In genomic region chr7:45509181-45509882, GRCm38 (mm10) we compare ENCODE assay signal across 7 mouse cellular contexts. TPM values are rescaled to one million over a fixed set of nuclear protein-coding genes. Genes with fewer than 3 reads are reported as not detected.
DNase-seq lines count a peak whose midpoint lies in the region; ATAC-seq and TF ChIP-seq lines count a peak whose summit lies in the region.

No protein-coding gene starts in this region.

- 28% methylated on average over 19 of the region's 19 CpGs for WGBS in limb, embryonic 13.5 days
- 5% methylated on average over 19 of the region's 19 CpGs for WGBS in small intestine, adult 2 months

- H3K27me3 ChIP-seq in erythroblast, embryonic 14.5 days (ENCODE audit: control insufficient read depth): no peaks in the 10 kb centered on the region
- no peaks in the 10 kb centered on the region for H3K27me3 ChIP-seq in limb, embryonic 13.5 days
- H3K27me3 ChIP-seq in small intestine, adult 2 months (ENCODE audit: control insufficient read depth, insufficient read depth, low read length): no peaks in the 10 kb centered on the region

- H3K4me2 ChIP-seq in limb, embryonic 13.5 days (replicated peaks): peak overlapping the region; percentile 96

- no peak for TF ChIP-seq CTCF in small intestine, adult 2 months (IDR thresholded peaks at IDR 0.05; ENCODE audit: extremely low read depth, insufficient read length, insufficient replicate concordance, low read depth, low read length)

- H3K4me1 ChIP-seq in erythroblast, embryonic 14.5 days (ENCODE audit: control insufficient read depth): peaks cover 64% of the 10 kb centered on the region
- peaks cover 22% of the 10 kb centered on the region for H3K4me1 ChIP-seq in limb, embryonic 13.5 days
- peaks cover 10% of the 10 kb centered on the region; the same call in 1 of the 2 replicates for H3K4me1 ChIP-seq in small intestine, adult 2 months (ENCODE audit: control insufficient read depth, insufficient read depth, insufficient read length, low read length)

- H3K9ac ChIP-seq in limb, embryonic 13.5 days: peak overlapping the region; percentile 87

- peak overlapping the region; percentile 79 for H3K4me3 ChIP-seq in erythroblast, embryonic 14.5 days (replicated peaks)
- H3K4me3 ChIP-seq in limb, embryonic 13.5 days: peak overlapping the region; percentile 65
- H3K4me3 ChIP-seq in small intestine, adult 2 months (ENCODE audit: low read depth, low read length): peak overlapping the region; percentile 82

- no peaks in the 10 kb centered on the region for H3K9me3 ChIP-seq in erythroblast, embryonic 14.5 days (ENCODE audit: control insufficient read depth, low read length)
- H3K9me3 ChIP-seq in limb, embryonic 13.5 days: no peaks in the 10 kb centered on the region

- no peak for TF ChIP-seq POLR2A in small intestine, adult 2 months (IDR thresholded peaks at IDR 0.05; ENCODE audit: low read depth, low read length)

- peak overlapping the region; percentile 86 for H3K27ac ChIP-seq in limb, embryonic 13.5 days
- peak overlapping the region; percentile 72 for H3K27ac ChIP-seq in small intestine, adult 2 months (ENCODE audit: insufficient read depth, low read depth, low read length)

- no peak for ATAC-seq in limb, embryonic 13.5 days (ENCODE audit: low FRiP score, low read depth)

- H3K36me3 ChIP-seq in erythroblast, embryonic 14.5 days (ENCODE audit: control insufficient read depth): peaks cover 52% of the 10 kb centered on the region
- peaks cover 36% of the 10 kb centered on the region for H3K36me3 ChIP-seq in limb, embryonic 13.5 days
- H3K36me3 ChIP-seq in small intestine, adult 2 months (ENCODE audit: control insufficient read depth, insufficient read depth, low read length): peaks cover 10% of the 10 kb centered on the region

- peak; percentile 48 to 56 for DNase-seq in spleen, postnatal 10 days (ENCODE audit: low spot score in 2 of 2)
- no peak for DNase-seq in spleen, adult 12 weeks (ENCODE audit: low spot score)
- no peak for DNase-seq in adrenal gland, adult 2 months
- no peak for DNase-seq in left cerebral cortex, adult 11 months (ENCODE audit: low spot score)

RNA-seq across cellular contexts. Expression of gene Nucb1, which starts 0.9 kb away (rescaled TPM):
- 54.7 and 66.6 TPM in 2 replicates for polyA plus RNA-seq in erythroblast, embryonic 14.5 days (2012)
- 215 TPM in 2 replicates for polyA plus RNA-seq in limb, embryonic 13.5 days (2015; fragmentation: Nextera tagmentation; extraction: Ambion mirVana)
- polyA plus RNA-seq in small intestine, adult 2 months (2012; rRNA removed): 143 and 456 TPM in 2 replicates
- 100 to 1,000 TPM; 280 to 286 TPM for total RNA-seq in adrenal gland, adult 2 months (2021)
- polyA plus RNA-seq in adrenal gland, adult 2 months (2012; rRNA removed): 594 and 643 TPM in 2 replicates

RNA-seq across cellular contexts. Expression of gene Ppp1r15a, which starts 16.7 kb away (rescaled TPM):
- 543 and 840 TPM in 2 replicates for polyA plus RNA-seq in erythroblast, embryonic 14.5 days (2012)
- polyA plus RNA-seq in limb, embryonic 13.5 days (2015; fragmentation: Nextera tagmentation; extraction: Ambion mirVana): 27.5 and 28.8 TPM in 2 replicates
- polyA plus RNA-seq in small intestine, adult 2 months (2012; rRNA removed): 15.3 and 15.9 TPM in 2 replicates
- total RNA-seq in adrenal gland, adult 2 months (2021): 10 to 100 TPM; 49.0 to 57.8 TPM
- 49.5 and 49.7 TPM in 2 replicates for polyA plus RNA-seq in adrenal gland, adult 2 months (2012; rRNA removed)

RNA-seq across cellular contexts. Expression of gene Plekha4, which starts 16.8 kb away (rescaled TPM):
- polyA plus RNA-seq in erythroblast, embryonic 14.5 days (2012): 0.42 and 1.0 TPM in 2 replicates
- polyA plus RNA-seq in limb, embryonic 13.5 days (2015; fragmentation: Nextera tagmentation; extraction: Ambion mirVana): 3.3 and 4.9 TPM in 2 replicates
- 4.7 and 4.9 TPM in 2 replicates for polyA plus RNA-seq in small intestine, adult 2 months (2012; rRNA removed)
- total RNA-seq in adrenal gland, adult 2 months (2021): 1 to 10 TPM; 3.0 to 5.9 TPM
- 9.8 and 15.6 TPM in 2 replicates for polyA plus RNA-seq in adrenal gland, adult 2 months (2012; rRNA removed)

RNA-seq across cellular contexts. Expression of gene Dhdh, which starts 20.7 kb away (rescaled TPM):
- polyA plus RNA-seq in erythroblast, embryonic 14.5 days (2012): 0.01 and 0.02 TPM in 2 replicates
- polyA plus RNA-seq in limb, embryonic 13.5 days (2015; fragmentation: Nextera tagmentation; extraction: Ambion mirVana): 2.9 and 4.0 TPM in 2 replicates
- 0.34 and 0.41 TPM in 2 replicates for polyA plus RNA-seq in small intestine, adult 2 months (2012; rRNA removed)
- 10 to 100 TPM; 55.4 to 71.1 TPM for total RNA-seq in adrenal gland, adult 2 months (2021)
- polyA plus RNA-seq in adrenal gland, adult 2 months (2012; rRNA removed): 17.6 and 21.4 TPM in 2 replicates

RNA-seq across cellular contexts. Expression of gene Gm45808, which starts 22.7 kb away (rescaled TPM):
- not detected in 2 replicates for polyA plus RNA-seq in erythroblast, embryonic 14.5 days (2012)
- not detected in 2 replicates for polyA plus RNA-seq in limb, embryonic 13.5 days (2015; fragmentation: Nextera tagmentation; extraction: Ambion mirVana)
- polyA plus RNA-seq in small intestine, adult 2 months (2012; rRNA removed): 0.23 TPM in 1 of 2 replicates, not detected in the other
- 10 to 100 TPM in 1 of 2 experiments, 1 to 10 TPM in 1; 2.2 to 33.5 TPM for total RNA-seq in adrenal gland, adult 2 months (2021)
- 0.45 TPM in 1 of 2 replicates, not detected in the other for polyA plus RNA-seq in adrenal gland, adult 2 months (2012; rRNA removed)

Comparison
In these comparisons a context has a peak if more than half of its experiments do, and no peak if none do; other contexts are left out.
1. DNase-seq: peak in spleen, postnatal 10 days (2 of 2); none in spleen, adult 12 weeks (single experiment), adrenal gland, adult 2 months (single experiment) and left cerebral cortex, adult 11 months (single experiment).
2. RNA of gene Ppp1r15a, which starts 16.7 kb away (polyA plus RNA-seq): 543 to 840 TPM in erythroblast, embryonic 14.5 days; 49.5 to 49.7 TPM in adrenal gland, adult 2 months, 27.5 to 28.8 TPM in limb, embryonic 13.5 days and 15.3 to 15.9 TPM in small intestine, adult 2 months; every median in the first group is over 10 times any median in the second.
3. Peak in every context shown above with its lines, with median percentiles within 50 percentile points of each other: H3K4me3 ChIP-seq.